Mouse (Mus musculus): Measurements from ENCODE around the gene Gsto2.

Gene Gsto2

GRCm38 (mm10) chr19:47919126-47919965 lies 54.0 kb downstream of the Gsto2 start, which contains the start of the genes Cfap43 and Itprip:
Gene Cfap43 (minus strand): TSS chr19:47919287.
Gene Itprip (minus strand): TSS chr19:47919299.
- peak; percentile 79 for DNase-seq (ENCODE audit: low read depth, low spot score)

GRCm38 (mm10) chr19:47919966-47920375 lies 54.6 kb downstream of the Gsto2 start:
- DNase-seq (ENCODE audit: low read depth, low spot score), result no peak

- DNase-seq (ENCODE audit: low read depth, low spot score), result no peak
Measured at GRCm38 (mm10) chr19:47925819-47926218, 60.5 kb downstream of the Gsto2 start.

GRCm38 (mm10) chr19:47927032-47927431 lies 61.7 kb downstream of the Gsto2 start:
- DNase-seq (ENCODE audit: low read depth, low spot score), result no peak

- no peak for DNase-seq (ENCODE audit: low read depth, low spot score)
Measured at GRCm38 (mm10) chr19:47929043-47929442, 63.7 kb downstream of the Gsto2 start.

- DNase-seq (ENCODE audit: low read depth, low spot score), result no peak
Measured at GRCm38 (mm10) chr19:47931982-47932638, 66.8 kb downstream of the Gsto2 start.

GRCm38 (mm10) chr19:47934146-47934545 lies 68.8 kb downstream of the Gsto2 start:
- DNase-seq (ENCODE audit: low read depth, low spot score), result no peak

GRCm38 (mm10) chr19:47934636-47935238 lies 69.4 kb downstream of the Gsto2 start:
- no peak for DNase-seq (ENCODE audit: low read depth, low spot score)

- DNase-seq (ENCODE audit: low read depth, low spot score), result no peak
Measured at GRCm38 (mm10) chr19:47935530-47935929, 70.2 kb downstream of the Gsto2 start.
